Mouse (Mus musculus) T-helper 17 cell (primary cell): Measurements from ENCODE around the gene Calml3.
"Not testable (repeated sequence)": the region's sequence is repeated elsewhere in the genome, so short reads cannot be mapped to it uniquely, and the experiment has no call there.

Source experiments
- in situ Hi-C, 2 experiments: fragments of 300-600 bp; cut with MboI, MseI; formaldehyde crosslinking; loops; 1 replicate in 1 of 2; 2 replicates in 1 of 2; pipeline ENCODE4 v1.15.1; 2025; ENCODE audit warnings: high pct_unique_total_duplicates in 2 of 2

Calml3 gene

DNA sequence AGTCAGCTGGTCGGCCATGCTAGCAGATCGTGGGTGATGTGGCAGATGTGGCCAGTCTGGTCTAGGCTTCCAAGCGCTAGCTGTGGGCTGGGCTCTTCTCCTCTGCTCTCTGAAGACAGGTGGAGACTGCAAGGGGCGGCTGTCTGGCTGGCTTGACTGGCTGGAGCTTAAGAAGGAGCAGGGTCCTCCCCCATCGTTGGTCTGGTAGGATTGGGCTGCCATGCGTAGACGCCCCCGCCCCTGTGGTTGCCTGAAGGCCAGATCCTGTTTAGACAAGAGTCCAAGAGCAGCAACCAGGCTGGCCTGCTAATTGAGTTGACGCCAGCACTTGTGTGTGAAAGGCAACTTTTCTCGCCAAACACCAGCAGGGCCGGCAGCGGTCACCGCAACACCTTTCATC lies at the start of gene Calml3:
TSS of gene Calml3 (minus strand) at position 131 of the 400 bp plus-strand sequence.
- in situ Hi-C loops, result no loop called here

DNA sequence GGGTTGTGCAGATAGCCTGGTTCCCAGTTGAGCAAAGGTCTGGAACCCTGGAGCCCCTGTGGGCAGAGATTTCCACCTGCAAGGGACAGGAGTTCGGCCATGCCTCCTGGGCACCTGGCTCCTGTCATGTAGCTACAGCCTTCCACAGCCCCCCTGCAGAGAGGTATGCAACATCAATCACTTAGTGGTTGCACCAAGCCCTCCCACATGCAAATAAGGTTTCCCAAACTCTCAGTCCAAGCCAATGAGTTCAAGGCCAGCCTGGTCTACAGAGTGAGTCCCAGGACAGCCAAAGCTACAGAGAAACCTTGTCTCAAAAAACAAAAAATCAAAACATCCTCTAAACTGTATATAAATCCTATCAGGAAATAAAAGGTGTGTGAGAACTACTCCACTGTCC lies 46.2 kb upstream of the Calml3 start:
- in situ Hi-C loops, result no loop called here

DNA sequence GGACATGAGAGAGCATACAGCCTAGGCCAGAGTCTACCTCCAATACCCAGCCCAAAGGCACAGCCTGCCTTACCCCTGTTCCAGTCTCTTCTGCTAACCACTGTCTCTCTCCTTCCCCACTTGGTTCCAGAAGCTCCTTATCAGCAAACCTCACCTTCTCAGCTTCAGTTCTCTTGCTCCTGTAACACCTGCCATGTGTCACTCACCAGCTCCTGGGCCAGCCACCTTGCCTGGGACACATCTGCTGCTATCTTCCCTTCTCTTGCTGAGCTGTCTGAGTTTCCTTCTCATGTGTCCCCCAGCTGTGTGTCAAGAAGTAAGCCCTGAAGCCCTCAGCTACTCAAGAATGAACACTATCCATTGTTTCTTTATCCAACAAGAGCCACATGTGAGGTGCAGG lies 36.5 kb upstream of the Calml3 start:
- in situ Hi-C loops, result loop anchor here in 1 of 2 experiments (10.0 kb wide), 1 partner anchor 1294 kb away; no protein-coding TSS in a partner anchor

DNA sequence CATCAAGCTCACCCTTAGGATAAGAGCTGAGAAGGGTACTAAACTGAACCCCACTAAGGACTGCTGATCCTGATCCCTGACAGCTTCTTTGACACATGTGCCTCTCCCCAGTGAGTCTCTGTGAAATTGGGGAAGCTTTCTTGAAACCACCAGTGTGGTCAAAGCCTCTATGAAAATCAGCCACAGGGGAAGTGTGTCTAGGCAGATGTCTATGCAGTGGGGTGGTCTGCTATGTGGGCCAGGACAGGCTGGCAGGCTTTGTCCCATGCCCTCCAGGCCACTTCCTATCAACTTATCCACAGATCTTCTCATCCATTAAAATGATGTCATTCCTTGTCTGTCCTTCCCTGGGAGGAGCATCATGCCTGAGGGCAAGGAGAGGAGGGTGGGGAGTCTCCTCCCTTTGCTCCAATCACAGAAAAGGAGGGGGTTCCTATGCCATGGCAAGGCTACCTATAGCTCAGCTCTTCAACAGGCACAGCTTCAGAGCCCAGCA lies 33.2 kb upstream of the Calml3 start, which contains the start of gene Calm4:
TSS of gene Calm4 (plus strand) at position 446 of the 496 bp plus-strand sequence.
- in situ Hi-C loops, result not testable (repeated sequence)

DNA sequence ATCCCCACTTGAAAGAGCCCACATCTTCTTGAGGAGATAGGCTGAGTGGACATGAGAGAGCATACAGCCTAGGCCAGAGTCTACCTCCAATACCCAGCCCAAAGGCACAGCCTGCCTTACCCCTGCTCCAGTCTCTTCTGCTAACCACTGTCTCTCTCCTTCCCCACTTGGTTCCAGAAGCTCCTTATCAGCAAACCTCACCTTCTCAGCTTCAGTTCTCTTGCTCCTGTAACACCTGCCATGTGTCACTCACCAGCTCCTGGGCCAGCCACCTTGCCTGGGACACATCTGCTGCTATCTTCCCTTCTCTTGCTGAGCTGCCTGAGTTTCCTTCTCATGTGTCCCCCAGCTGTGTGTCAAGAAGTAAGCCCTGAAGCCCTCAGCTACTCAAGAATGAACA lies 29.5 kb upstream of the Calml3 start:
- in situ Hi-C loops, result not testable (repeated sequence)

DNA sequence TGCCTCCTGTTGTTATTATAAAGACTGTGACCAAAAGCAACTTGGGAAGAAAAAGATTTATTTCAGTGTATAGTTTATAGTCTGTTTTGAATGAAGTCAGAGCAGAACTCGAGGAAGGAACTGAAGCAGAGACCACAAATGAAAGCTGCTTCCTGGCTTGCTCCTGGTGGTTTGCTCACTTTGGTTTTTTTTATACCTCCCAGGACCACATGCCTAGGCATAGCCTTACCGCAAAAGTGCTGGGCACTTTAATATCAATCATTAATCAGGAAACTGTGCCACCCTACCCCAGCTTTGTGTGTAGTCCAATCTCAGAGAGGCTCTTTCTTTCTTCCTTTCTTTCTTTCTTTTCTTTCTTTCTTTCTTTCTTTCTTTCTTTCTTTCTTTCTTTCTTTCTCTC lies 28.3 kb upstream of the Calml3 start:
- in situ Hi-C loops, result no loop called here

DNA sequence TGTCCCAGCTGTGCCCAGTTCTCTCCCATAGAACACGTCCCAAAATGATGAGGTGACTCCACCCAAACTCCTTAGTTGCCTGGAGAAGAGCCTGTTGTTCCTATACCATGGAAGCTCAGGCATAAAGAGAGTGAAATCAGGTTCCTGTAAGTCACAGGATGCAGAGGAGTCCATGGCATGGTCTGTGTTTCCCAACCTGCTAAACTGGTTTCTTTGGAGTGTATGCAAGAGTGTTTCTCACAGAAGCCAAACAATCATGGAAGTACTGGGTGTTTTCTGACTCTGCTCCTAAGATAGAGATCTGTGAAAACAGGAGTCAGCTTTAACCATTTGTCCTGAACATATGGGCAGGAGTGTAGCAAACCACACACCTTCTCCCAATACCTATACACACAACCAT lies 27.9 kb upstream of the Calml3 start:
- in situ Hi-C loops, result no loop called here

DNA sequence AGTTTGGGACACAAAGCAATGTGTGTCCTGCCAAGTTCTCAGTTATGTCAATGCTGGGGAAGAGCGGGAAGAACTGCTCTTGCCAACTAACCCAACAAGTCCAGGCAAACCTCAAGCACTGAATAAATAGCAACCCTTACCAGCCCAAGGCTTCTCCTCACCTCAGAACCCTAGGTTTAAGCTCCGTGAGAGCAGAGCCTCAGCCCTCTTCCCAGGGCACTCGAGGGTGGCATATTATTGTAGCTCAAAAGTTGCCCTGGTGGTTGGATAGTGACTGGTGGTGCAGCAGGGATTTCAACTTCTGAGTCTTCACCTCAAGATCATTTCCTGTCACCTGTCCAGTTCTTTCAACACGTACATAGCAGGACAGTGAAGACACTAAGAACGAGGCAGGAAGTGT lies 27.4 kb upstream of the Calml3 start:
- in situ Hi-C loops, result no loop called here

DNA sequence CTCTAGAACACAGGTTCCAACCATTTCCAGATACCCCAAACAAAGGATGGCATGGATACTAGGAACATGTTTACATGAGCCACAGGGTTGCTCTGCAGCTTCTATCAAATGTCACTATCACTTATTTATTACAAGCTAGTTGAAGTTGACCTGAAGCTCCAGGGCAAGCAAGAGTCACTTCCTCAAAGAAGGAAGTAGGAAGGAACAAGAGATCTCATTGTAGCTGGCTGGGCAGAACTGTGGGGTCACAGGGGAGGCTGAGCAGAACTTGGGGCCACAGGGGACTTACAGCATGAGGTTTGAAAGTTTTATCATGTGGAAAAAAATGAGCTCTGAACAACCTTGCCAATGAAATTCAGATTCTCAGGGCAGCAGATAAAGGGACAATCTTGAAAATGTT lies 21.6 kb upstream of the Calml3 start:
- in situ Hi-C loops, result no loop called here

DNA sequence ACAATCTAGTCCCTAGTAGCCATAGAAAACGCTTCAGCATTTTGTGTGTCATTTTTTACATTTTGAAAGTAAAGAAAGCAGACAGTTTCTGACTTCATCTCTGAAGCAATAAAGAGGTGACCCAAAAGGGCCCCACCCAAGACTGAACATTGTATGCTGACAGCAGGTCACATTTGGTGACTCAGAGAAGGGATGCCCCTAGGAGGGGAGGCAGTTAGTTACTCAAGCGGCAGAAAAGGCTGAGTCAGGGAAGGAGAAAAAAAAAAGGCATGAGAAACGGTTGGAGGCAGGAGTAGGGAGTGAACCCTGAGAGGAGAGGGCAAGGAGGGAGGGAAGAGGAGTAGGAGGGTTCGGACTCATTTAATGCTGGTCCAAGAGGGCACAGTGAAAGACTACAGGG lies 18.0 kb upstream of the Calml3 start:
- in situ Hi-C loops, result no loop called here

DNA sequence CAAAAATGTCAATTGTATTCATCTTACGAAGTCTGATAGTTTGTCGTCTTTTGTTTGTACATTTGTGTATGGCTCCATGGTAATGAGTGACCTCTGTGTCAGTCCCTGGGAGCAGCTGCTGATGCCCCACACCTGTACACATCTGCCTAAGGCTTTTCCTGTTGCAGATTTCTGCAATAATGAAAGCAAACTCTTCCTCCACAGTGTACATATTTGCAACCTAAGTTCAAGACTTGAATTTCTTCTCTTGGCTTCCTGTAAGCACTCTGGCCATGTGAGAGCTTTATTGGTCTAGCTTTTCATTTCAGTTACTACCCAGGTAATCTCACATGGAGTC lies 14.6 kb upstream of the Calml3 start:
- in situ Hi-C loops, result no loop called here

DNA sequence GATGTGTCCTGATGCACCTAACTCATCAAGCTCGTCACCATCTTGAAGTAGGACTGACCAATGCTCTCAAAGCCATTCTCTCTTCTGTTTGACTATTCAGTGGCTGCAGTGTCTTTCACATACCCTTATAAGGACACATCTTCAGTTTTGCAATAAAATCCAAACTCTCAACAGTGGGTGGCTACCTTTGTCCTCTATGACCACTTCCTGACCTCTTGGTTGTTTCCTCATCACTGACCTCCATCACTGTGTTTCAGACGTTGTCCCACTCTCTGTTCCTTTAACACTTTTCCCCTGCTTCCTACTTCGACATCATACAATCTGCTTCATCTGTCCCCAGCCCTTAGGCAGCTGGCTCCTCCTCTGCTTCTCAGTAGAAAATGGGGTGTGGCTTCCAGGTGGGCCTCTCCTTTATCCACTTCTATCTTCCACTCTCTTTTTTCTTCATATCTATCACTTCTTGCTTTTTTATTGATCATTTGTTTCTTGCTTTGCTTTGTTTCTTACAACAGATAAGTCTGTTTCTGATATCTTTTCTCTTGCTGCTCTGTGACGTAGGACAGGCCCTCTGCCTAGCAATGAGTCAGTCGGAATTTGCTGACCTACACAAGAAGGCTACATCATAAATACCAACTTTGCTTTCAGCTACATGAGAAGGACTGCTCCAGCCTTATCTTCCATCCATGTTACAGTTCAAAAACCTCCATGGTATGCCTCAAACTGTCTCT lies 14.1 kb upstream of the Calml3 start:
- in situ Hi-C loops, result no loop called here

DNA sequence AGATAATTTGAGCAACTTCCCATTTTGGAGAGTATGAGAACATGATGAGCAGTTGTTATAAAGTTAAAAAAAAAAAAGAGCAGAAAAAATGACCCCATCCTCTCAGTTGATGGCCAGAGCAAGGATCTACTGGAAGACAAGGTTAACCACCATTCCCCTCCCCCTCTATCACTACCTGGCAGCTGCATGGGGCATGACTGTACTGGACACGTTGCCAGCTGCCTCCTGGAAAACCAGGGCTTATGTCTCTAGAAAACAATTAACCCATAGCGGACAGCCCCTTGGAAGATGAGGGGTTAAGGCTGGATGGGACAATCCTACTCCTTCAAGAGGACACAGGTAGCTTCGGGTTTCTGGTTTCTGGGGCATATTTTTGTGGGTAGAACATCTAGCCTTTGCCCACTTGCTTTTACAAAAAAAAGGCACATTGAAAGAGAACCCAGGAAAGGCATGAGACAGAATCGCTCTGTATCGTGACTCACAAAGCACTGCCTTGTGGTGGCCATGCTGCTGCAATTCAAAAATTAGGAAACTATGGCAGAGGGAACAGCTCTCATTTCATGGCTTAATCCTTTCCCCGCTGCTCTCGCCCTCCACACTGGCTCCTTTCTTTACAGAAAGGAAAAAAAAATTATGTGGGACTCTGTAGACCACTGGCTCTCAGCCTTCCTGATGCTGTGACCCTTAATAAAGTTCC lies 3.2 kb upstream of the Calml3 start:
- in situ Hi-C loops, result no loop called here

DNA sequence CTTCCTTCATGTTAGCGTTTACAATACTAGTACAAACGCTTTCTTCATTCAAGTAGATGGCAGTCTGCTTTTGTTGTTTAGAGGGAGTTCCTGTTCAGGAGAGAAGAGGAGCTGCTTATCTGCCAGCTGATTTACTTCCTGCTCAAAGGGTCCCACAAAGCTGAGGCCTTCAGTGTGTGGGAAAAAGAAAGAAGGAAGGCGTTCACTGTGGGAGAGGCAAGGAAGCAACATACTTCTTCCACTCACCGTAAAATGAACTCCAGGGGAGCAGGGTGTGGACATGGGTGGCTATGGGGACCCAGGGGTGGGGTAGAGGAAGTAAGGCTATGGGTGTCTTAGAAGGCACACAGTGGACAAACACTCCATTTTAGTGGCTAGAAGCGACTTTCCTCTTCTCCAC lies 1.5 kb upstream of the Calml3 start:
- in situ Hi-C loops, result no loop called here

DNA sequence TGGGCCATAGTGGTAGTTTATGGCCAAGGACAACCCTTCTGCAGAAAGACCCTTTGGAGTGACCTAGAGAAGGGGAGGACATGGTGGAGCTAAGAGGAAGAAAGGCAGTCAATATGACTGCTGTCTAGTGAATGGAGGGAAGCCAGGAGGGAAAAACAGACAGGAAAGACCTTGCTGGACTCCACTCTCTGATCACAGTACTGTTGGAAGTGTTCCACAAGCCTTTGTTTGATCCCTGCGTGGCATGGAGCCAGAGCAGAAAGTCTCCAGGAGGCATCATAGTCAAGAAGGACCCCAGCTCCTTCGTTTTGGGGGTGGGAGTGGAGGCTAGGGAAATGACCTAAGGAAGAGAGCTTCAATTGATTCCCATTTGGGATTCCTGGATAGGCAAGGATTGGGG lies 1.0 kb upstream of the Calml3 start:
- in situ Hi-C loops, result no loop called here

DNA sequence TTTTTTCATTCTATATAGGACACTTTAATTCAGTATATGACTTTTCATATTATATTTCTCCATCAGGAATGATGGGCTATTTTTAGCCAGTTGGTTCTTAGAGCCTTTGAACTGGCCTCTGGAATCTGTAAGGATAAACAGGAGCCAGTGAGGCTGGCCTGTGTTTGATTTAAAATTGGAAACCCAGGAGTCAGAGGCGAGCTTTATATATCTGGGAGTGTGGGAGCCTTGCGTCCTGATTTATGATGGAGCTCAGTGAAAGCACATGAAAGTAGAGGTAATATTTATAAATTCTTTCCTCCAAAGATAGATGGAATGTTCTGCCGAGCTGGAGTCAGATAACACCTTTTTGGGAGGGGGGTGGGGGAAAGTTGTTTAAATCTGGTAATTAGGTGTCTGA lies 4.7 kb downstream of the Calml3 start:
- in situ Hi-C loops, result no loop called here

DNA sequence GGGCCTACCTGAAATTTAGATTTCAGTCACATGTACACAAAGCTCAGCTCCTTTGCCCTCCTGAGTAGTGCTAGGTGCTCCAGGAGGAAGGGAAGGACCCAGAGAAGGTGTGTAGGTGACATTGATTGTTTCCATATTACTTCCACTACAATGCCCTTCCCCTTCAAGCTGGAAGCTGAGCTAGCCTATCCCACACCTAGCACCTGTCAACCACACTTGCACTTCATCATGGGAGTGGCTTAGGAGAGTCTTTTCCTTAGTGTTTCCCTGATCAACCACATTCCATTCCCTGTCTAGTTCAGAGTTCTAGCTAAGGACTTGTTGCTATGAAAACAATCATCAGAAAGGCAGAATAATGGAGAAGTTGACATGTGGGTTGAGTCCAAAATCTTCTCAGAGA lies 5.4 kb downstream of the Calml3 start:
- in situ Hi-C loops, result no loop called here

DNA sequence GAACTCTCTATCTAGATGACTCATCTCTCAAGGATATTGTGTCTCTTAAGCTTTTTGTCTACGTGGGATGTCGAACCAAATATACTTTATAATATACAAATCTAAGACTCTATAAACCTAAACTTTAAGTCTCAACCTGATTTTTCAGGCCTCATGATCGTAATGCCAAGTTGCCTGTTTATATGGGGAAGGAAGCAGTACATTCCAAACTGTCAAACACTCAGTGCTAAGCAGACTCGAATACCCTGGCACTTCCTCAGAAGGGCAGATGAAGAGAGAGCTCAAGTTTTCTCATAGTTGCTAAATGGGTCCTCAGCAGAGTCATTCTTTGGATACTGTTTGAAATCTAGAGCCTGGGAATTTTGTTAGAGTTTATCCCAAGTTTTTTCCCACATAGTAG lies 7.5 kb downstream of the Calml3 start:
- in situ Hi-C loops, result no loop called here

DNA sequence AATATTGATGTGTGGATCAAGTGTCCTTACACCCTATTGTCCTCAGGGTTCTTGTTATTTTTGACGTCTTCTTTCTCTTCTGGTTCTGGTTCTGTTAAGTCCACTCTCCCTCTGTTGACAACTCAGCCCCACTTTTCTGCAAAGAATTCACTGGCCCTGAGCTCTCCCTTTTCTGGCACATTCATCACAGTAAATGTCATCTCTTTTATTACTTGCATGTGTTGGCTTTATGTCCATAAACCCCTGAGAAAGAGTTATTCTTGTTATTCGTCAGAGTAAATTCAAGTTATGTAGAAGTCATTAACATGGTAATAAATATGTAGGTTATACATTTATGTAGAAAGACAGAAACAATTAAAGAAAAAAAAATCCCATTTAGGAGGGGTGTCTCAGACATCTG lies 14.6 kb downstream of the Calml3 start:
- in situ Hi-C loops, result no loop called here

DNA sequence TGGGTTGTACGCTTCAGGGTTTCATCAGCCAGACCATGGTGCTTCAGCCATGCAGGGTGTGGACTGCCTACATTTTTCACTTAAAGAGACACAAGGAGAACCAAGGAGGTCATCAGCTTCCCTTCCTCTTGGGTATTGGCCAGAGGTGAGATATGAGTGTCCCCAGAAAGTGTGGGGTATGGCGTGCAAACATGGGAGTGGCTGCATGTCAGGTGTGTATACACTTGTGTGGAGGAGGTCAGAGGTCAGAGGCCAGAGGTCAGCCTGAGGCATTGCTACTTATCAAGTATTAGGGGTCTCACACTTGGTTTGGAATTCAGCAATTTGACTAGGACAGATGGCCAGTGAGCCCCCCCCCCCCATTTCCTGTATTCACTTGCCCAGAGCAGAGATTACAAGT lies 15.5 kb downstream of the Calml3 start:
- in situ Hi-C loops, result no loop called here

DNA sequence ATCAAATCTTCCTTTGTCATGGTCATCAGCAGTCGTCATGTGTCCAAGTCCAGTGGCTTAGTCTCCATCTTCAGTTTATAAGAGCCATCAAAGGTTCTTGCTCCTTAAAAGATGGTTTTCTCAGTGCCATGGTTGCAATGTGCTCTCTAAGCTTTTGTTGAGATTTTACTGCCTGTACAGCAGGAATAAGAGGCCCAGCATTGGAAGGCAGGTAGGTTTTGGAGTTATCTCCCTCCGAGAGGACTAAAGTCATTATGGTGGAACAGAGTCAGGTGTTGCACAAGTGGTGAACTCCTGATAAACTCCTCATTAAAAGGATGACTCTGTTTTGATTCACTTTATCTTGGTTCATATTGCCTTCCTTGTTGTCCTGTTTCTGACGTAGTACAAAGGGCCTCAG lies 16.5 kb downstream of the Calml3 start:
- in situ Hi-C loops, result no loop called here

DNA sequence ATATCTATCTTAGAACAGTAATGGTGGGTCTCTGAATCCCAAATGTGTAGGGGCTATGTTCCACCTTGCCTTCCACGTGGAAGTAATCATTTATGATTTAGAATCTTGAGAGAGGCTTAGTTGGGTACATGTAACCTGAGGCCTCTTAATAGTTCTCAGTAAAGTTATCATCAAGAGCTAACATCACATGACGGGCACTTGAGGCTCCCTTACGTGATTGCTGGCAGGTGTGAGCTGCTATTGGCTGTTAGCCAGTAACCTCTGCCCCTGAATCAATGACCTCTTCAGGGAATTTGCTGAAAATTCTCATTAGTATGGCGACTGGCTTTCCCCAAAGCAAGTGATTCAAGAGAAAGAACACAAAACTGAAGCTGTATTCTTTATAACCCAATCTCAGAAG lies 17.0 kb downstream of the Calml3 start:
- in situ Hi-C loops, result no loop called here

DNA sequence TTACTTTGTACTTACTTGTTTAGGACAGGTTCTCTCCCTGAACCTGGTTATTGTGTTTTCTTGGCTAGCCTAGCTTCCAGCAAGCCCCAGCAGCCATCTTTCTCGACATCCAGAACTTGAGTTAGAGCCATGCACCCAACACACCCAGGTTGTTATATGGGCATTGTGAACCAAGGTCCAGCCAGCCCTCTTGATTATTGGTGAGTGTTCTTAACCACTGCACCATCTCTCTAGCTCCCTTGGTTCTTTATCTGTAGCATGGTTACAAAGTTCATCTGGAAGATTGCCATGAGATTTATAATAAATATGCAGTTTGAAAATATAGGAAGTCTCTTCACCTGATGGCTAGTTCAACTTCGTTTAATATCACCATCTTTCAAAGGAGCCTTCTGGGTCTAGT lies 20.5 kb downstream of the Calml3 start:
- in situ Hi-C loops, result no loop called here
